Mouse (Mus musculus) spleen, embryonic (tissue): ENCODE results near the gene Sf3a3.

Experiments
- CTCF ChIA-PET: fragments of 350-600 bp; sonication (Branson Sonifier 250); formaldehyde crosslinking; loops from one replicate; lab custom pipeline; 2022; lab: Charles Lee

Sf3a3 gene

GRCm38 (mm10) chr4:124726121-124726520, 11.5 kb downstream of the Sf3a3 start:
- CTCF ChIA-PET = no interaction called here

GRCm38 (mm10) chr4:124736952-124737351, 22.4 kb downstream of the Sf3a3 start:
- CTCF ChIA-PET = no interaction called here

DNA sequence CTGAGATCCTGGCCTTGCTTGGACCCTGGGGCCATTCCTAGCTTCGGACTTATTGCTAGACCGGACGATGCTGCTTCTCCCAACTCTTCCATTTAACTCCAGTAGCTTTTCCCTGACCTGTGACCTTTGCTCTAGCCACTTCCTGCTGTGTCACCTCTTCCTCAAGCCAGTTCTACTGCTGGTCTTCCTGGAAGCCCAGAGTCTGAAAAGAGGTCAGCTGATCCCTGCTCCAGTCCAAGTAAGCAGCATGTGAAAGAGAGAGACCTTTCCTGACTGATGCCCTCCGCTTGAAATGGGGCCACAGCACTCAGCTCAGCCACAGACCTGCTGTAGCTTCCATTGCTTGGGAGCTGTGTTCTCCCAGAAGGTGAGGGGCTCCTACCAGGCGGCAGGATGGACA, 22.9 kb downstream of the Sf3a3 start:
- CTCF ChIA-PET = no interaction called here

GRCm38 (mm10) chr4:124738013-124738412, 23.4 kb downstream of the Sf3a3 start:
- CTCF ChIA-PET = interaction anchor here (0.6 kb wide), 1 partner anchor 56 kb away, joined by 4 read pairs; no protein-coding TSS in a partner anchor

DNA sequence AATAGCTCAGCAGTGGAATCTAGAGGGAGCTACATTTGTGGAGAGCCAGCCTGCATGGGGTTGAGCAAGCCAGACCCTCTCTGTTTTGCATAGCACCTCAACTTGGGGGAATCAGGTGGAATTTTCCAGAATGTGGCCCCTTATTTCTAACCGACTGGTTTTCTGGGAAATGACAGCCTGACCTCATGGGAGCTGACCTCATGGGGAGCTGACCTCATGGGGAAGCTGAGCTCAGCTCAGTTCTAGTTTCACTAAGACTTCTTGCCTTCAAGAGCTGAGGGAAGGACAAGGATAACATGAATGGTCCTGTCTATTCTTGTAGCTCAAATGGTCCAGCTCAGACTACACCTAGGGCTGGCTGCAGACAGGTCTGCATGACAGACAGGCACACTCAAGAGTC, 24.2 kb downstream of the Sf3a3 start:
- CTCF ChIA-PET = no interaction called here

- CTCF ChIA-PET = interaction anchor here (0.6 to 0.7 kb wide), 2 partner anchors 91 to 113 kb away, joined by 3 to 5 read pairs; no protein-coding TSS in a partner anchor
Measured at GRCm38 (mm10) chr4:124741376-124742343, 27.1 kb downstream of the Sf3a3 start, which contains the start of gene Inpp5b. Gene Inpp5b, plus strand, starts transcription at chr4:124741850.

DNA sequence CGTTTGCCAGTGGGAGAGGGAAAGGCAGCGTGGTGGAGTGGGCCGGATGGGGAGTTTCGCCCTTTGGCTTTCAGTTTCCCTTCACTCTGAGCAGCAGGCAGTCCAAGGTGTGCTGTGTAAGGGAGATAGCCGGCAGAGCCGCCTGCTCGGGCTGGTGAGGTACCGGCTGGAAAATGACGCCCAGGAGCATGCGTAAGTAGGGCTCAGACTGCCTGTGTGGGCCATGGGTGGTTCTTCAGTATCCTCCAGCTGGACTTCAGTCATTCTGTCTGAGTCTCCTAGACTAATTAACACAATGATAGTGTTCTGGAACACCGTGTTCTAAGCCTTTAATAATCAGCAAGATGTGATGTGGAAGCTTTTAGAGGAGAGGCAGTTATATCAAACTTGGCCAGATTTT, 28.3 kb downstream of the Sf3a3 start:
- CTCF ChIA-PET = no interaction called here

- CTCF ChIA-PET = no interaction called here
Measured at GRCm38 (mm10) chr4:124746577-124746976, 32.0 kb downstream of the Sf3a3 start.

DNA sequence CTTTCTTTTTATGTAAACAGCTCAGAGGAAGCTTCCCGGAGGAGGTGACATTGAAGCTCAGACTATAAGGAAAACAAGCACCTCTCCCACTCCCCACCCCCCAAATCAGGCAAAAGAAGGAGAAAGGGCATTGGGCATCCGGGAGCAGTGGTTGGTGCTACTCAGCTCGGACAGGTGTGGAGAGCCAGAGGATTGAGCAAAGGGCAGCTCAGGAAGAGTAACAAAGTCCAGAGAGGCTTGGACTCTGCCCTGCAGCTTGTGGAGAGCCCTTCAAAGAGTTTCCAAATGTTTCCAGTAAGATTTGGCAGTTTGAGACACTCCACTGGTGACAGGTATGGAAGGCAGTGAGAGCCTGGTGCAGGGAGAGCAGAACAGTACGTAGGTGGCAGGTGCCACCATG, 33.3 kb downstream of the Sf3a3 start:
- CTCF ChIA-PET = no interaction called here

- CTCF ChIA-PET = interaction anchor here (0.7 kb wide), 1 partner anchor 57 kb away, joined by 3 read pairs; no protein-coding TSS in a partner anchor
Measured at GRCm38 (mm10) chr4:124751300-124752250, 37.0 kb downstream of the Sf3a3 start.

DNA sequence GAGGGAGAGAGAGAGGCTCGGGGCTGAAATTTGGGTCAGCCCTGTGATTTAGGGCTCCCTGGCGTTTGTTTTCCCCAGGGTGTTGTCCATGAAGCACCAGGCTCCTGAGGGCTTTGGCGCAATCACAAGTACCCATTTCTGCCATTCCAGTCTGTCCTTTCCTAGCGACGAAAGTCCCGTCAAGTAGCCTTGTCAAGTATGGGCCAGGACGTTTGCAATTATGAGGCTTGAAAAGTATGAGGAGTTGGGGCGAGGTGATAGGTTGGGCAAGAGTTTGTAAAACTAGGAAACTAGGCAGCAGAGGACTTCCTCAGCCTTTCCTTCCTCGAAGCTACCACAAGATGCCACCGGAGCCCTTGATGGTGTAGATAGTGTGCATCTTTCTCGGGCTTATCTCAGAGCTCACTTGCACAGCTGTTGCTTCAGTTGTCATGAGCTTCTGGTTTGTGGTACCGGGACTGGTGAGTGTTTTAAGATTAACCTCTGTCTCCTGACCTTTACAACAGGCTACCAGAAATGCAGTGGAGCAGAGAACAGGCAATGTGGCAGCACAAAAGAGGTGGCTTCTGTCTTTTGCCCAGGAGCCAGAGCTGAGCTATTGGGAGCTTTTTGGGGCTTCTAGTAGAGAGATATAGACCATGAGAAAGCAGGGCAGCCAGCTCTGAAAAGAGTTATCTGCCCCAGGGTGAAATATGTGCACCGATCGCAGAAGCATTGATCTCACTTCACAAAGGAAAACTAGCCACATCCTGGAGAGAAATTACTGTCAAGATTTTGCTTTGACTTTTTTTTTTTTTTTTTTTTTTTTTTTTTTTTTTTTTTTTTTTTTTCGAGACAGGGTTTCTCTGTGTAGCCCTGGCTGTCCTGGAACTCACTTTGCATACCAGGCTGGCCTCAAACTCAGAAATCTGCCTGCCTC, 38.0 kb downstream of the Sf3a3 start:
- CTCF ChIA-PET = interaction anchor here (0.7 kb wide), 1 partner anchor 58 kb away, joined by 3 read pairs; no protein-coding TSS in a partner anchor

GRCm38 (mm10) chr4:124755526-124755925, 41.0 kb downstream of the Sf3a3 start:
- CTCF ChIA-PET = interaction anchor here (0.5 kb wide), 1 partner anchor 83 kb away, joined by 8 read pairs; no protein-coding TSS in a partner anchor

DNA sequence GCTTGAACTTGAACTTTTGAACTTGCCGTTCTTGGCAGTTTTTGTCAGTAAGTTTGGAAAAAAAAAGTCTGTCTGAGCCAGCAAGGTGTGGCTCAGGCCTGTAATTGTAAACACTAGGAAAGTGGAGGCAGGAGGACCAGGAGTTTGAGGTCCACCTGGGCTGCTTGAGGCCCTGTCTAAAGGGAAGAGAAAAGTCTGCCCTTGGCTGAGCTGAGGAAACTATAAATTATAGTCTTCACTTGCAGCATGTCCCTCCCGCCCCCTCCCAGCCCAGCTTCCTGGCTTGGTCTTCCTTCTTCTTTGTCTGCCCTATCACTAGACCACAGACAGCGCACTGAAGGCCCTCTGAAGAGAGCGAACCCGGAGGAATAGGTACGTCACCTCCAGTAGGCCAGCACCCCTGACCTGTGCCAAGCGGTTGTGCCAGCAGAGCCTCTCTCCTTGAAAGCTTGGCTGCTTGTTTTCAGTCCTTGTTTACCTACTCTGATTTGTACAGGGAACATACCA, 44.8 kb downstream of the Sf3a3 start:
- CTCF ChIA-PET = interaction anchor here (0.7 kb wide), 1 partner anchor 1378 kb away, joined by 4 read pairs; no protein-coding TSS in a partner anchor

DNA sequence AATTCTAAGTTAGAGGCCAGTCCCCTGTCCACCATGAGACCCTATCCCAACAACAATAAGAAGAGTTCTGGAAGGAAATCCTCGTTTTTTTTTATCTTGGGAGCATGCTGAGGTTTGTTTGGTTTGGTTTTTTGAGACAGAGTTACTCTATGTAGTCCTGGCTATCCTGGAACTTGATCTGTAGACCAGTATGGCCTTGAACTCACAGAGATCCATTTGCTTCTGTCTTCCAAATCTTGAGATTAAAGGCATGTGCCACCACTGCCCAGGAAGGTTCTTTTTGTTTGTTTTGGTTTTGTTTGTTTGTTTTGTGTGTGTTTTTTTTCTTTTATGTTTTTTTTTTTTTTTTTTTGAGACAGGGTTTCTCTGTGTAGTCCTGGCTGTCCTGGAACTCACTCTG, 46.6 kb downstream of the Sf3a3 start:
- CTCF ChIA-PET = no interaction called here

GRCm38 (mm10) chr4:124762858-124763452, 48.4 kb downstream of the Sf3a3 start:
- CTCF ChIA-PET = no interaction called here

DNA sequence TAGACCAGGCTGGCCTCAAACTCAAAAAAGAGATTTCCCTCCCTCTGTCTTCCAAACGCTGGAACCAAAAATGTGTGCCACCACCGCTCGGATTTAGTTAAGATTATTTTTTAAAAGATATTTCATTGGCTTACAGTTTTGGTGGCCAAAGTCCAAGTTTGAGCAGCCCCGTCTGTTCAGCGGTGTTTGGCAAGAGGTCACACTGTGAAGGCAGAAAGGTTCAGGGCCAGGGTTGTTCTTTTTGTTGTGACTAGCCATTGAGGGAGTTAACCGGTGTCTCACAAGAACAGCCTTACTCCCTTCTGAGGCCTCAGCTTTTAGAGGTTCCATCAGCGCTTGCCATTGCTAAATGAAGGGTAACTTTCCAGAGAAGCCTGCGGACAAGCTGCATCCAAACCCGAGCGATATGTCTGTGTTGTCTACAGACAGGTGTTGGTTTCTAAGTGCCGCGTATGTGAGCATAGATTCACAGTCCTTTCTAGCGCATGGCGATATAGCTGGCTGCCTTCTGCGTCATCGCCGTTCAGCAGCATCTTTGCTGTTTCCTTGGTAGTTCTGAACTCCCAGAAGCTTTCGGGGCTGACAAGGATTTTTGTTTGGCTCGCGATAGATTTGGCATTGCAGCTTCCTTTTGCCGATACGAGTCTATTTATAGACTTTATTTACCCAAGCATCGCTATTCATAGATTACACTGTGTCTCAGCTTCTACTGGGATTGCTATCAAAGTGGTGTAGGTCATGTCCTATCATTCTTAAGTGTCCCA, 51.4 kb downstream of the Sf3a3 start:
- CTCF ChIA-PET = interaction anchor here (0.5 kb wide), 1 partner anchor 139 kb away, joined by 6 read pairs; no protein-coding TSS in a partner anchor

DNA sequence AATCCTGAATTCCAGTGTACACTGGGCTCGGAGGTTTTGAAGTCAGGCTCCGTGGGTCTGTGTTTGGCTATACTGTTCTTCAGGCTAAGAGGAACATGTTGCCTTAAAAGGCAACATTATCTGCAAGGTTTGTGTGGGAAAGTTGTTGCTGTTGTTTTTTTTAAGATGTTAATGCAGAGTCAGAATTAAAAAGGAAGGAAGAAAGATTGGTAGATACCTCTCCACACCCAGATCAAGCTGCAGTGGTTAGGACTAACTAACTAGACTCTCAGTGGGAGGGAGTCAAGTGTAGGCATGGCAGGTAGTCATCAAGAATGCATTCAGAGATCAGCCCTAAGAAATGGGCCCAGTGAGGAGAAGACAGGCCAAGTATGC, 52.0 kb downstream of the Sf3a3 start:
- CTCF ChIA-PET = no interaction called here

DNA sequence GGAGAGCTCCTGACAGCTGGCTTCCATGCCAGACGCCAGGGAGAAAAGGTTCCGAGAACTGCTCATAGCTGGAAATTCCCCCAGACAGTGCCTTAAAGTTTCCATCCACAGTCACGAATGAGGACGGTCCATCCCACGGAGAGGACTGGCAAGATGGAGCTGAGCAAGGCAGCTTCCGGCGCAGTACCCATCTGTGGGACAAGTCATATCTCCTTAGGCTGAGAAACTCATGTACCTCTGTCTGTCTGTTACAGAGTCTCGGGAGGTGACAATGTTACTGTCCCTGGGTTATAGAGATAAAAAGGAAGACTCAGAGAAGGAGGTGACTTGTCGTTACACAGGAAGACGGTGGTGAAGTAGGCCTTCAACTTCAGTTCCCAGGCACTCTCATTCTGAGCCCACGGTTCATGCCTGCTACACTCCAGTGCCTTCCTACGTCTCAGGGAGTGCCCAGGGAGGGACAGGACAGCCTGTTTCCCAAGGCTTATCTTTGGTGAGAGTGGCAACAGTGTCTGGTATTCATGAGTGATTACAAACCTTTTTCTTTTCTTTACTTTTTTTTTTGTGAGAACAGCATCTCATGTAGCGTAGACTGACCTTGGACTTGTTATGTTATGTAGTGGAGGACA, 54.5 kb downstream of the Sf3a3 start:
- CTCF ChIA-PET = no interaction called here

GRCm38 (mm10) chr4:124770624-124771023, 56.0 kb downstream of the Sf3a3 start:
- CTCF ChIA-PET = no interaction called here
